Mouse (Mus musculus) lung, adult 2 months (tissue): ENCODE measurements around the gene Lmntd1.

ENCODE experiments used
- CTCF ChIP-seq: fragments of 200-500 bp; IDR thresholded peaks from 2 replicates; pipeline ENCODE4 v1.5.1; 2011; ENCODE audit warnings: mild to moderate bottlenecking, low read length, control low read depth; ENCODE audit not compliant: insufficient read depth
- POLR2A ChIP-seq: fragments of 200-500 bp; IDR thresholded peaks from 2 replicates; pipeline ENCODE4 v1.6.1; 2011; ENCODE audit warnings: low read depth, mild to moderate bottlenecking, control low read depth, low read length, borderline replicate concordance; ENCODE audit errors: extremely low read depth

- TF ChIP-seq CTCF (no peak), POLR2A (no peak)
These were observed 242.5 kb downstream of the Lmntd1 start for GRCm38 (mm10) chr6:145371586-145371985.
